In genomic region chr15:96474325-96474955, GRCm38 (mm10) we compare ENCODE assay signal across 9 mouse cellular contexts. TPM values are rescaled to one million over a fixed set of nuclear protein-coding genes. Genes with fewer than 3 reads are reported as not detected.
DNase-seq lines count a peak whose midpoint lies in the region; ATAC-seq and TF ChIP-seq lines count a peak whose summit lies in the region.
"Had no signal": no experiment of that assay in that cellular context is flagged by ENCODE, and none has a peak within 500 bp of the region (broad histone marks: within the 10 kb centered on the region; RNA-seq: fewer than 3 reads in every experiment).

No protein-coding gene starts in this region.

- peak; percentile 47 for ATAC-seq in granulocyte monocyte progenitor cell, adult 5-6 weeks (replicated peaks; ENCODE audit: poor library complexity, severe bottlenecking)
- ATAC-seq in midbrain, embryonic 13.5 days = no peak
- ATAC-seq: intestine, embryonic 16.5 days had no signal

- WGBS in lung, adult 2 months = 50% methylated on average over 20 of the region's 20 CpGs
- WGBS in midbrain, embryonic 13.5 days = 85% methylated on average over 20 of the region's 20 CpGs

- no peak for TF ChIP-seq CTCF in lung, adult 2 months (IDR thresholded peaks at IDR 0.05; ENCODE audit: insufficient read depth, low read length)
- TF ChIP-seq CTCF in layer of hippocampus, adult 2 months (conservative IDR thresholded peaks at IDR 0.05) = no peak

- no peaks in the 10 kb centered on the region for H3K27me3 ChIP-seq in midbrain, embryonic 13.5 days
- H3K27me3 ChIP-seq: embryonic facial prominence, embryonic 13.5 days had no signal

- H3K9ac ChIP-seq in midbrain, embryonic 13.5 days (replicated peaks) = no peak overlapping the region
- H3K9ac ChIP-seq: embryonic facial prominence, embryonic 13.5 days had no signal

- H3K4me3 ChIP-seq in lung, adult 2 months (replicated peaks; ENCODE audit: extremely low read depth, low read depth, low read length) = peak overlapping the region; percentile 21
- H3K4me3 ChIP-seq in midbrain, embryonic 13.5 days (replicated peaks) = no peak overlapping the region
- no peak overlapping the region for H3K4me3 ChIP-seq in layer of hippocampus, adult 2 months
- H3K4me3 ChIP-seq: embryonic facial prominence, embryonic 13.5 days had no signal

- no peaks in the 10 kb centered on the region for H3K4me1 ChIP-seq in lung, adult 2 months (ENCODE audit: control insufficient read depth, insufficient read depth, low read length)
- H3K4me1 ChIP-seq in midbrain, embryonic 13.5 days (replicated peaks) = no peaks in the 10 kb centered on the region
- H3K4me1 ChIP-seq: embryonic facial prominence, embryonic 13.5 days had no signal

- no peak overlapping the region for H3K4me2 ChIP-seq in midbrain, embryonic 13.5 days (replicated peaks)
- H3K4me2 ChIP-seq: embryonic facial prominence, embryonic 13.5 days had no signal

- no peaks in the 10 kb centered on the region for H3K36me3 ChIP-seq in midbrain, embryonic 13.5 days
- H3K36me3 ChIP-seq: embryonic facial prominence, embryonic 13.5 days had no signal

- no peak overlapping the region for H3K27ac ChIP-seq in midbrain, embryonic 13.5 days
- H3K27ac ChIP-seq in layer of hippocampus, adult 2 months = no peak overlapping the region
- H3K27ac ChIP-seq: embryonic facial prominence, embryonic 13.5 days had no signal

- TF ChIP-seq POLR2A in lung, adult 2 months (IDR thresholded peaks at IDR 0.05; ENCODE audit: borderline replicate concordance, extremely low read depth, low read depth, low read length) = peak; percentile 32; the same call in 1 of the 2 replicates

- DNase-seq in left cerebral cortex, postnatal 4 days = peak; percentile 9
- DNase-seq in left cerebral cortex, adult 11 months (ENCODE audit: low spot score) = no peak
- DNase-seq in lung, adult 2 months = no peak
- DNase-seq in spleen, postnatal 4 days (ENCODE audit: low spot score in 2 of 2) = peak; percentile 47 to 69
- no peak for DNase-seq in layer of hippocampus, adult 2 months (ENCODE audit: low spot score in 2 of 2)

- H3K9me3 ChIP-seq in midbrain, embryonic 13.5 days = no peaks in the 10 kb centered on the region
- H3K9me3 ChIP-seq: embryonic facial prominence, embryonic 13.5 days had no signal

- intact Hi-C loops in left cerebral cortex, postnatal 4 days (cut with DNase I) = no loop called here

RNA-seq across cellular contexts. Expression of gene Scaf11, which starts 13.8 kb away (rescaled TPM):
- 10 to 100 TPM; 48.9 to 50.6 TPM for total RNA-seq in left cerebral cortex, postnatal 4 days (2021)
- total RNA-seq in granulocyte monocyte progenitor cell, adult 5-6 weeks (2014; fragmentation: Nextera tagmentation) = 88.4 and 105 TPM in 2 replicates
- total RNA-seq in granulocyte monocyte progenitor cell, adult 5-6 weeks (2017) = 126 and 137 TPM in 2 replicates
- 21.3 and 24.6 TPM in 2 replicates for polyA plus RNA-seq in lung, adult 2 months (2012; rRNA removed)
- 56.5 and 62.5 TPM in 2 replicates for polyA plus RNA-seq in midbrain, embryonic 13.5 days (2015; fragmentation: Nextera tagmentation; extraction: Ambion mirVana)
- total RNA-seq in layer of hippocampus, adult 2 months (2021) = 10 to 100 TPM; 55.8 to 57.8 TPM

Comparison
In these comparisons a context has a peak if more than half of its experiments do, and no peak if none do; other contexts are left out.
1. DNase-seq: peak in left cerebral cortex, postnatal 4 days (single experiment) and spleen, postnatal 4 days (2 of 2); none in left cerebral cortex, adult 11 months (single experiment), lung, adult 2 months (single experiment) and layer of hippocampus, adult 2 months (0 of 2).